Mouse (Mus musculus) thymus, postnatal 25 days (tissue): ENCODE measurements at regions not wholly inside any gene's neighbourhood (a gene's known extent, or its start where the extent isn't known, plus 50 kb on each side); places are given as distances from the start of the nearest gene placed in this dataset.

Experiments
- DNase-seq: peaks from one replicate; pipeline ENCODE4 v3.0.0; 2022

DNA sequence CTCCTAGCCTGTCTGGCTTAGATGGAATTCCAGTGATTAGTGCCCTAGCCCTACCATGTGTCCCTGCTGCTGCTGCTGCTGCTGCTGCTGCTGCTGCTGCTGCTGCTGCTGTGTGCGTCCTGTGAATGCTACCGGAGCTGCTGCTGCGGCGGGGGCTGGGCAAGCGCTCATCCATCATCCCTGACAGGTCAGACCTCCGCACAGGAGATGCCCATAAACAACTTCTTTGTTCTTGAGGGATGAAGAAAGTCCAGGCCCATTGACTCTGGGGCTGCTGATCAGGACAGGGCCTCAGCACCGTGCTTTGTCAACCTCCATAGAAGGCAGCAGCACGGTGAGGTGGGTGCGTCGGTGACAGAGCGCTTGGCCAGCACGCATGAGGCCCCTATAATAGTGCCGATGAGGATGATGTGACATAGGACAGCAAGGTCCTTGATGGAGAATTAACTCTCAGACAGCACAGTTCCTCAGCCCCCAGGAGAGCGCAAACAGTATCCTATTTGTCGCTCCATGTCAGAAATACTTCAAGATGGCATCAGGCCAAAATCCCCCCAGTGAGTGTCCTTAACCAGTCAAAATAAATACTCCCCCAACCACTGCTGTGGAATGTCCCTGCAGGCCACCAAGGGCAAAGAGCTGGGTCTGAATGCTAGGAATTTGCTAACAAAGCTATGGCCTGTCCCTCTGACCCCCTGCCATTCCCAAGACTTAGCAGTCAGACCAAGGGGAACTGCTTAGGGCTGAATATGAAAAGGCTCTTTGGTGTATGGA, 95.1 kb upstream of the Errfi1 start:
- no peak for DNase-seq

DNA sequence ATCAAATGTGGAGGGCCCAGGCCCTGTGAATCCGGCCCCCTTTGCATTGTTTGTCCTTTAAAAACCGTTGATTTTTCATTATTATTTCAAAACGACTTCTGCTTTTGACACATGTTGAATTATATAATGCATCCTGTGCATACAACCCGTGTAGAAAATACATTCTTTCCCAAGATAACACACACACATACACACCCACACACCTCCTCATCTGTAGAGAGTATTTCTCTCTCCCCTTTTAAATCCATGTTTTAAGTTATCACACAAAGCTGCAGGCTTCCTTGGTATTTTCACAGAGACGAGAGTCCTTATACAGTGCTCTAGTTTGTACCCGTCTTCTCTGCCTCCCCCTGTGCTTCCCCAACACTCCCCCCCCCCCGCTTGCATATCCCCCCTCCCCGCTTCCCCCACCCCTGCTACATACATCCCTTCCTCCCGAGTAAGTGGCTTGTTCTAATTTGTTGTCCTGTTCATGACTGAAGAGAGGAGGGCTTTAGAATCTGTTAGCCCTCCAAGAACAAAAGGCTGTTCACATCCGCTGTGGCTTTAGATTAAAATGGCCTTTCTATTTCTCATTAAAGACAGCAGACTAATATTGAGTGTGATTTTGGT, 95.8 kb upstream of the Errfi1 start:
- no peak for DNase-seq

DNA sequence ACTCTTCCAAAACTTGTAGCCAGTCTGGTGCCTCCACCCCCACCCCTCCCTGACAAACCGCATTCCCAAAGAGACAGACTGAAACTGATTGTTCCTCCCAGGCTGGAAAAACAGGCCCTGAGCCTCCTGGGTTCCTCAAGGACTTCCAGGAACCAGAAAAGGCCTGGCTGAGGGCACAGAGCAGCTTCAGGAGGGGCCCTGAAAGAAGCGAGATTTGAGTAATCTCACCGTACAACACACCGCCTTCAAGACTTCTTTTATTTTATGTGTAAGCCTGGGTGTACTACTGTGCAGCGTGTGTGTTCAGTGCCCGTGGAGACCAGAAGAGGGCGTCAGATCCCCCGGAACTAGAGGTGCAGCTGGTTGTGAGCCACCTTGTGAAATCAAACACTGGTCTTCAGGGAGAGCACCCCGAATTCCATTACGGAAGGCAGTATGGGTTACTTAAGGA, 96.4 kb upstream of the Errfi1 start:
- DNase-seq = peak; percentile 14

DNA sequence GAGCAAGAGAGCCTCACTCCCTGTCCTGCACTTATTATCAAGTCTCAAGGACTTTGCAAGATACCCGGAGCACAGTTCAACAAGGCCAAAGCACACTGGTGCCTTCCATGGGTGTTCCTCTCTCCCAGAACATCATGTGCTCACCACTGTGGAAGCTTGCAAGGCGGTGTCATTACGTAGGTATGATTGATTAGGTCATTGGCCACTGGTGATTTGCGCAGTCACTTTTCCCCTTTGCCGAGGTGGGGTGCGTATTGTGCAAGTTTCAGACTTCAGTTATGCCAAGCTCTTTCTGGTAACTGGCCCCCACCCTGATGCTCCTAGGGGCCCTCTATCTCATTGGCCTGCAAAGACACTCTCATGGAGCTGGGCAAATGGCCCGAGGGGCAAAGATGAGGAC, 98.3 kb upstream of the Errfi1 start:
- DNase-seq = no peak

DNA sequence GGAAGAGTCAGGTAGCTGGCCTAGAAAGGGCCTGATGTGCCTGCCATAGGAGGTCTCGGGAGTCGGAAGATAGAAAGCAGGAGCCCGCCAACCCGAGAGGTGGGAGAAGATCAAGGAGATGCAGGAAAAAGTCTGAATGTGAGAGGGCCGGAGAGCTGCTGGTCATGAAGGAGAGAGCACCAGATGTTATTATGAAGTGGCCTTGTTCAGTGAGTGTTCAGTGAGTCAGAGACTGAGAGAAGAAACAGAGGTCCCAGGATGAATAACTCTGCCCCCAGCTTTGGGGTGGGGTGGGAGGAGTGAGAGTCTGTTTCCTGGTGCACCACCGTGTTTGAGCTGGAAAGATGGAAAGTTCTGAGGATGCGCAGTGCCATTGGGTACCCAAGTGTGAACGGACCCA, 100.2 kb upstream of the Slc45a1 start:
- no peak for DNase-seq

DNA sequence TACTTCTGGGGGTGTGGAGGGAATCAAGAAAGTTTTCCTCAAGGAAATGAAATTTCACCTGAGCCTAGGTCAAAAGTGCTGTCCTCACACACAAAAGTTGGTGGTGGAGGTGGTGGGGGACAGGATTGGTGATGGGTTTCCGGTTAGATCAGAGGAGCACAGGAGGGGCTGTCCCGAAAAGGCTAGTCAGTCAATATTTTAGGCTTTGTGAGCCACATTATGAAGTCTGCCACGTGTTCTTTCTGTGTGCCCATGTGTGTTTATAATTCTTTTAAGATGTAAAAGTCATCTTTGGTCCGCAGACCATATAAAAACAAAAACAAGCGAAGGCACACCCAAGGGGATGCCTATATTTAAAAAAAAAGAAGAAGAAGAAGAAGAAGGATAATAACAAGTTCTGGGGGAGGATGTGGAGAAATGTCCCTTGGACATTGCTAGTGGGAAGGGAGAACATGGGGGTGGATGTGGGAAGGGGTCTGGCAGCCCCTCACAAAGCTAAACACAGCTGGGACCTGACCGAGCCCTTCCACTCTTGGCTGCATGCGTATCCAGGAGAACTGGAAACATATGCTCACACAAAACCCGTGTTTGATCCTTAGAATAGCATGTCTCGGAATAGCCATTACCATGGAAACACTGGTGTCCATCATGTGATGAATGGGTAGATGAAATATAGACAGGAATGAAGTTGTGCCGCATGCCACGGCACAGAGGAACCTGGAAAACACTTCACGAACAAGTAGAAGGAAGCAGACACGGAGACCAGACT, 98.7 kb upstream of the Slc45a1 start:
- DNase-seq = no peak

DNA sequence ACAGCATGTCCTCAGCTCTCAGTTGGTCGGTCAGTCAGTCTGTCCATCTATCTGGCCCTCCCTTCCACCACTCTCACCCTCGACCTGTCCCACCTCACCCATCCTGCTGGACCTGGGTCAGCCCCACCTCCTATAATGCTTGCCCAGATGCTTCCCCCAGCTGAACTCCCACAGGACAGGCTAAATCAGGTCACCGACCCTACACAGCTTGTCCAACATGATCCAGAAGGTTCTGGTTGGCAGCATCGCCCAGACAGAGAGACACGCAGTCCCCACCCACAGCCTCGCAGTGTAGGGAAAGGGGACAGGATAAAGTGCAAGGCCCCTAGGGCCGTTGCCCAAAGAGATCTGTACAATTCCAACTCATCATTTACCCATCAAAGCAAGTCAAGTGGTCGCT, 97.1 kb upstream of the Slc45a1 start:
- DNase-seq = no peak

DNA sequence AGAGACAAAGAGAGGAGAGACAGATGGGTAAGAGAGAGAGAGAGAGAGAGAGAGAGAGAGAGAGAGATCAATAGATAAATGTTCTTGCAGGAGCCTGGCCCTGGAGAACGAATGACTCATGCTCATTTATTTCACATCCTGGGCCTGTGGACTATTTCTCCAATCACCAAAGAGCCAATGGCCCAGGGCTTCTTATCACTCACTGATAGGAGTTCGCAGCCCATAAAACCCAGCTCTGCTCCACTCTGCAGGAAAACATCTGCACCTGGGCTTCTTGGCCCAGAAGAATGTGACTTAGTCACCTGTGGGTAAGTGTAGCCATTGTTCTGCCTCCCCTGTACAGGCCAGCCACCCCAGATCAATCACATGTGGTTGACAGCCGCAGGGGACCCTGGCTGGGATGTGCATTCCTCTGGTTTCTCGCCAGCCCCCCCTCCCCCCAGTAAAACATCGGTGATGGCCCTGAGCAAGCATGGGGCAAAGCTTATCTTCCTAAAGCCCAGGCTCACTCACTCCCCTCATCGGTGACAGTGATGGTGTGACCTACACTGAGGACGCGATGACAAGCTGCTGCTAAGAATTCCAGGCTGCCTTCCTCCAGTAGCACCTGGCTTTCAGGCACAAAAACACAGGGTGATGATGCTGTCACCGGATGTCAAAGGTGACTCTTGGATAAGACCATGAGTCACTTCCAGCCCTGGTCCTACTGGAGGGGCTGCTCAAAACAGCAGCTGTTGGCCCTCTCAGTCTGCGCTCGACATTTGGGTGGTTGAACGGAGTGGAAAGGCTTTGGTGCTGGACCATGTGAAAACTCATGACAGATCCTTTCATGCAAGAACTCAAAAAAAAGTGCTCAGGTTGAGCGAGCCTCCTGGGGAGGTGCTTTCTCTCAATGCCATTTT, 96.4 kb upstream of the Slc45a1 start:
- DNase-seq = no peak

DNA sequence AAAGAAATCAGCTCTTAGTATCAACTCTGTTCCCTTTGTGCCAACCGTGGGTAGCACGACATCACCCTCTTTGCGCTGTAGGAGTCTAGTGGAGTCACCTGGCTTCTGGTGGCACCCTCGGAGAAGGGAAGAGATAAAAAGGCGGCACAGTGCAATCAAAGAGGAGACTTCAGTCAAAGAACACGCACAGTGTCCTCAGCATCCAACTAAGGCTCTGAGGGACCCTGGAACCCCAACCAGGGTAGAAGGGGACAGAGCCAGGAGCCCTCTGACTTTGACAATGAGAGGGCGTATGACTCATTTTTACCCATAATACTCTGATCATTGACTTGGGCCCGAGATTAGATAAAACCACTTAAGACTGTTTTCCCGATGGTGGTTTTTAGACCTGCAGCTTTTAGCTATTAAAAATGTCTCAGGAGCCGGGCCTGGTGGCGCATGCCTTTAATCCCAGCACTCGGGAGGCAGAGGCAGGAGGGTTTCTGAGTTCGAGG, 94.5 kb upstream of the Slc45a1 start:
- peak; percentile 48 for DNase-seq

DNA sequence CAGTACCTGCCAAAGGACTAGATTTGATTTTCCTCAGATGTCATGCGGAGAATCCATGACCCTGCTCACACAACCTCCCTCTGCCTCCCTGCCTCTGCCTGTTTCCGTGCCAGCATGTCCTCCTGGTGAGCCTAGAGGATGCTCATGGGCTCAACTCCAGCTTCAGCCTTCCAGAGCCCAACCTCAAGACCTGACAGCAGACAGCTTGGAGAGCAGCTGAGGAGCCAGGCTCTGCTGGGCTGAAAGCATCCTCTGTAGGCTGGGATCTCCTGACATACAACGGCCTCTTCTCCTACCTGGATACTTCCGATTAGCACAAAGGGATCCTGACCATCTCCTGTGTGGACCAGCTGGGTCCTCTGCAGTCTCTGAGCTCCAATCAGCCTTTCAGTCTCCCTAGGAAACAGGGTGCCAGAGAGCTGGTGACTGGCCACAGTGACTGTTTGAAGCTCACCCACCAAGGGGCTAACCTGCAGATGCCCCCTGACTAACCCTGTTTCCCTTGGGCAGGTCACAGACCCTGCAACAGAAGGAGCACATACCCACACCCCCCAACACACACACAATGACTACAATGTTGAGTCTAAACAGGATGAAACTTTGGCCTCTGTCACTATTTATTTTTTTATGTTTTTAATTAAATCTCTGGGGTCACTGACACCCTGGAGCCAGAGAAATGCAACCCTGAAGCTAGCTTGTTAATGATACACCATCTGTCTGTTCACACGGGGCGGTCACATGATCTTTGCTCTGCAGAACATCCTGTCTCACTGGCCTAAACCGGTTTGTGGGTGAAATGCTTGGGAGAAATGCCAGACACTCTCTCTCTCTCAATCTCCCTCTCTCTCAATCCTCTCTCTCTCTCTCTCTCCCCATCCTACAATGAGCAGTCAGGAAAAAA, 93.8 kb upstream of the Slc45a1 start:
- DNase-seq = peak; percentile 59

DNA sequence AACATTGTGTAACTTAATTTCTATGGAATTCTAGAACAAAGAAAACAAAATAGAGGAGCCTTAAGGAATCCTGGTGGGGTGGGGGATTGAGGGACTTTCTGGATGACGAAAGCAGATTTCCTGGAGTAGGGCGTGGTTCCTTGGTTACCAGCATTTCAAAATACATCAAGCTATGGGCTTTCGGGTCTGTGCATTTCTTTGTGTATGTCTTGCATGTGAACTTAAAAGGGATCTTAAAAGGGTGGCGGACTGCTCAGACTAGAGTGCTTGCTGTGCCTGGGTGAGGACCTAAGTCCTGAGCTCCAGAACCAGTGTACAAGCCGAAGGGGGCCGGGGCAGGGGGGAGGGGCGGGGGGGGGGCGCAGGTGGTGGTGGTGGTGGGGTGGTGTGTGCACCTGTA, 91.5 kb upstream of the Slc45a1 start:
- DNase-seq = peak; percentile 16

DNA sequence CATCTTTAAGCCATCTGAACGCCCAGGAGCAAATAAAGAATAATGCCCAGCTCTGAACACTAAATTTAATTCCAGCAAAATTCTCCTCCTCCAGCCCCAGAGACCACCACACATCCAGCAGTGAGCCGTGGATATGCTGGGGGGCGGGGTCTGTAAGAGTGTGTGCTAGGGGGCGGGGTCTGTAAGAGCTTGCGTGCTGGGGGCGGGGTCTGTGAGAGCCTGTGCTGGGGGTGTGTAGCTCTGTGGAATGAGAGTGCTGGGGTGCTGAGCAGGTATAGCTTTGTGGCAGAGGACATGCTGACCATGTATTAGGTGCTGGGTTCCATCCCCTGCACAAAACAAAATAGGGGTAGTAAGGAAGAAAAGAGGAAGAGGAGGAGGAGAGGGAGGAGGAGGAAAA, 91.1 kb upstream of the Slc45a1 start:
- peak; percentile 54 for DNase-seq

DNA sequence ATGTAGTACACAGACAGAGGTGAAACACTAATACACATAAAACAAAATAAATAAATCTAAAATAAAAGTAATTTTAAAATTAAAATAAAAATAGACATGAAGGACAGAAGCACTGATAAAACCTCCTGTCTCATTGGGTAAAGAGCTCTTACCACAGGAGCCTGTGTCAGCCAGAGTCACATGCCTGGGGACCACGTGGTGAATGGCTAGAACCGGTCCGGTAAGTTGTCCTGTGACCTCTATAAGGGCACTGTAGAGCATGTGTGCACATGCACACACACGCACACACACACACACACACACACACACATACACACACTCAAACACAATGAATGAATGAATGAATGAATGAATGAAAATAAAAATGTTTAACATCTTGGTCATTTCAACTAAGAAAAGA, 89.8 kb upstream of the Slc45a1 start:
- DNase-seq = no peak

DNA sequence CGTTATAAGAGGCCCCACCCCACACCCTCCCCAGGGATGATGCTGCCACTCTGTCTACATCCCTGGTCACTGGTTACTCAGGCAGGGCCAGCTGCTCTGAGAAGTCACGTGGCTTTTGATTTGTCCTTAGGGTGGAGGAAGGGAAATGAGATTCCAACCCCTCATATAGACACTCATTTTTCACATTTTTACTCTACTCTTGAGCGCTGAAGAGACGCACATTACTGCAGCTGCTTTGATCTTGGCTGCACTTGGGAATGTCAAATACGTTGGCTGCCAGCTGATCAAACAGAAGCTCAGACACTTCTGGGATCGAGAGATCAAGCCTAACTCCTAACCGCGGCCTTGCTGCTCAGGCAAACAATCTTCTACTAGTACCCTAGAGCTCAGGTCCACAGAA, 88.2 kb upstream of the Slc45a1 start:
- DNase-seq = no peak

DNA sequence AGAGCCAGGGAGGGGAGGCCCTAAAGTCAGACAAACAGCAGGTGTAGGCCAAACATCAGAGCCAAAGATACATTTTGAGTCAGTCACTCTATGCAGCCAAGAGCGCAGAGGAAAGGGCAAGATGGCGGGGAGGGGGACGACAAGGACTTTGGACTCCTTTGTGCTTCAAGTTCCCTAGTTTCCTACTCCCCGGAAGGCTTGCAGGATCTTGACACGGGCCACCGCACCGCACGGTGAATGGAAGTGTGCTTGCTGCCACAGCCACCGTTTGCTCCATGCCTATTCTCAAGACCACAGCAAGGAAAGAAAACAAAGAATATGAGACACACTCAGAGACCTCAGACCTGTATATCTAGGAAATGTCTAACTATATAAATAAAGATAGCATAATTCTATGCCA, 86.8 kb upstream of the Slc45a1 start:
- DNase-seq = no peak

DNA sequence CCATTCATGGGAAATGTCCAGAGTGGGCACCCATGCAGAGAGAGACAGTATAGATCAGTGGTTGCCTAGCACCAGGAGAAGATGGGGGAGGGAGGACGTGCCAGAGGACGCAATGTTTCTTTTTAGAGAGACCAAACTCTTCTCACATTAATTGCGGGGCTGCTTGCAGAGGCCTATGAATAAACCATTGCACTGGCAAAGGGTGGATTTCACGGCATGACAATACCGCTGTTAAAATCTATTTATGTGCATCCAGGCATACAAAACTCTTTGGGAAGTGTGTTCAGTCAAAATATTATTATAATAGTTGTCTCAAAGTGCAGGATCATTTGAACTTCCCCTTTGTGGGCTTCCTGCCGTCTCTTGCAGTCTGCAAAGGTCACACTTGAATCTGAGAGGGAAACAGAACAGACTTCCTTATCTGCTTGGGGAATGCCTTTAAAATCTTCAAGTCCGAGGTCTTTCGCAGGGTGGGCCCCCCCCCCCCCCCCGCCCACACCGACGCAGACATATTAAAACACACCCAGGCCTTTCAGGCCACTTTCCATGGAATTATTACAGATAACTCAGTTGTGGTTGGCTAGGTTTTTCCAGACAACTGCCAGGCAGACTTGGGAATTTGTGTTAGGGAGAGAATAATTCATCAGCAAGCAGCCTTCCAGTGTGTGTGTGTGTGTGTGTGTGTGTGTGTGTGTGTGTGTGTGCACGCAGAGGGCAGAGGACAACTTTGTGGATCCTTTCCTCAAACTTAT, 78.3 kb upstream of the Slc45a1 start:
- no peak for DNase-seq

DNA sequence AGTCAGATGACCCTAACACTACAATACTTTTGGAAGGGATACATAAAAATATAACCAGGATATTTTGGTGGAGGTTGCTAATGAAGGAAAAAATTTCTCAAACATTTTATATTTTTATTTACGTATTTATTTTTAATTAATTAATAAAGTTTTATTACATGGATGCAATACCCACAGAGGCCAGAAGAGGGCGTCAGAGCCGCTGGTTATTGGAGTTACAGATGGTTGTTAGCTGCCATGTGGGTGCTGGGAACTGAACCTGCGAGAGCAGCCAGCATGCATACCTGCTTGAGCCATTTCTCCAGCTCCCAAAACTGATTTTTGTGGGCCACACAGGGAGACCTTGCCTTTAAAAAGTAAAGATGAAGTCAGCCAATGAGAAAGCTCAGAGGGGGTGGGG, 74.6 kb upstream of the Slc45a1 start:
- no peak for DNase-seq

DNA sequence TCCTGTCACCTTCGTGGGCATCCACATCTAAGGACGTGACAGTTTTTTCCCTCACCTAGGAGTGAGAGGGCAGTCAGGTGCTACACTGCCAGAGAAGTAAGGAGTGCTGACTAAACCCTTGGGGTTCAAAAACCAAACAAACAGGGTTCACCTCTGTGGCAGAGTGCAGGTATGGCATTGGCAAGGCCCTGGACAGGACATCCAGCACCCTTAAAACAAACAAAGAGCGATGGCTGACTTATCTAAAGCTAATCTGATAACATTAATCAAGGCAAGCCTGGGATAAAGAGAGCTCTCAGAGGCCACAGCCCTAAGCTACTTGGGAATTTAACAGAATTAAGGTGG, 74.1 kb upstream of the Slc45a1 start:
- no peak for DNase-seq

DNA sequence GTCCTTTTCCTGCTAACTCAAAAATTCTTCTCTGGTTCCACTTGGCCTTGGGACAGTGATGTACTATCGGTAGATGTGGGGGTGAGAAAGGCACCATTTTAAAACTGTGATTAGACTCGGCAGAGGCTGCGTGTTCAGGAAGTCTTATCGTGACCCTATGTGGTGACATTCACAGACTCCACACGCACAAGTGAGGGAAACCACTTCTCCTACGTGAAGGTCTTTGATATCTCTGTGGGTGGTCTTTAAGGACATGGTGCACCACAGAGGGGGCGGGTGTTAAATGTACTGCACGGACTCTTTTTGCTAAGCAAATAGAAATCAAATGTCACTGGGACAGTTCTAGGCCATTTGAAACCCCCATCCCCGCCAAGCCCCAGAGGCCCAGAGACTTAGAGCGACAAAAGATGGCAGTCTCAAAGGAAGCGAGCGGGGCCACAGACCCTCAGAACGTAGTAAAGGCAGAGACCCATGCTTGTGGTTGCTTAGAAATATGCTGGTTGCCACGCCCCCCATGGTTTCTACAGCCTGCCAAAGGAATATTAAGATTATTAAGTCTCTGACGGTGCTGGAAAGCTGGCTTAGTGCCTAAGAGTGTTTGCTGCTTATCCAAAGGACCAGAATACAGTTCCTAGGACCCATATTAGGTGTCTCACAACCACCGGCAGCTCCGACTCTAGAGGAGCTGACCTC, 73.6 kb upstream of the Slc45a1 start:
- no peak for DNase-seq

DNA sequence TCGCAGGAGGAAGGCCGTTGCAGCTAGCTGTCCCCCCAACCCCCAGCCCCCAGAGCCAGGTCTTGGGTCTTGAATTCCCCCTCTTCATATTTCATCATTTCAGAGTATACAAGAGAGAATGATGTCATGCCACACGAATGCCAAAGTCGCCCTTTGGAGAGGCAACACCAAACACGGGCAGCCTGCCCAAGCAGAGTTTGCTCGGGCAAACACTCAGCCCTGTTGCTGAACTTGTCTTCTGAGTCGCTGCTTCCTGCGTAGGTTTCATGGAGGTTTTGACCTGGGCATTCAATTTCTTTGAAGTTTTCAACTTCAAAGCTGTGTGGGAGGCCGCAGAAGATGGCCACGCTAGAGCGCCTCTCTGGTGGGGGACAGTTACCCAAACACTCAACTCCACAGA, 72.8 kb upstream of the Slc45a1 start:
- DNase-seq = no peak
